ENCODE assay signal across 8 mouse cellular contexts in genomic region chr3:145293207-145293606, GRCm38 (mm10). TPM values are rescaled to one million over a fixed set of nuclear protein-coding genes. Genes with fewer than 3 reads are reported as not detected.
DNase-seq lines count a peak whose midpoint lies in the region; ATAC-seq and TF ChIP-seq lines count a peak whose summit lies in the region.

No protein-coding gene starts in this region.

- 1% methylated on average over 9 of the region's 9 CpGs for WGBS in lung, embryonic 14.5 days
- WGBS in lung, adult 2 months: 2% methylated on average over 9 of the region's 9 CpGs
- WGBS in forebrain, embryonic 10.5 days: 6% methylated on average over 9 of the region's 9 CpGs
- 3% methylated on average over 9 of the region's 9 CpGs for WGBS in hindbrain, postnatal 0 days

- no peak for TF ChIP-seq CTCF in lung, embryonic 14.5 days (IDR thresholded peaks at IDR 0.05; ENCODE audit: low read depth)
- no peak for TF ChIP-seq CTCF in lung, adult 2 months (IDR thresholded peaks at IDR 0.05; ENCODE audit: insufficient read depth, low read length)
- no peak for TF ChIP-seq CTCF in hindbrain, postnatal 0 days (IDR thresholded peaks at IDR 0.05; ENCODE audit: low read depth)

- peaks cover 6% of the 10 kb centered on the region; the same call in 1 of the 2 replicates for H3K4me1 ChIP-seq in lung, embryonic 14.5 days (ENCODE audit: insufficient read depth)
- H3K4me1 ChIP-seq in lung, adult 2 months (ENCODE audit: control insufficient read depth, insufficient read depth, low read length): no peaks in the 10 kb centered on the region
- peaks cover 21% of the 10 kb centered on the region for H3K4me1 ChIP-seq in forebrain, embryonic 10.5 days
- peaks cover 10% of the 10 kb centered on the region; the same call in 1 of the 2 replicates for H3K4me1 ChIP-seq in hindbrain, postnatal 0 days (ENCODE audit: insufficient read depth, low read length)

- peak overlapping the region; percentile 42 for H3K4me3 ChIP-seq in lung, embryonic 14.5 days (ENCODE audit: low read depth, low read length)
- H3K4me3 ChIP-seq in lung, adult 2 months (replicated peaks; ENCODE audit: extremely low read depth, low read depth, low read length): no peak overlapping the region
- H3K4me3 ChIP-seq in forebrain, embryonic 10.5 days: peak overlapping the region; percentile 54
- peak overlapping the region; percentile 36 for H3K4me3 ChIP-seq in hindbrain, postnatal 0 days (ENCODE audit: low read length)

- no peaks in the 10 kb centered on the region for H3K36me3 ChIP-seq in lung, embryonic 14.5 days (ENCODE audit: insufficient read depth)
- no peaks in the 10 kb centered on the region for H3K36me3 ChIP-seq in forebrain, embryonic 10.5 days (replicated peaks)
- H3K36me3 ChIP-seq in hindbrain, postnatal 0 days (ENCODE audit: insufficient read depth, low read length): no peaks in the 10 kb centered on the region

- intact Hi-C loops in left cerebral cortex, postnatal 14 days (cut with DNase I): no loop called here

- peak overlapping the region; percentile 47 for H3K9ac ChIP-seq in lung, embryonic 14.5 days
- H3K9ac ChIP-seq in hindbrain, postnatal 0 days (replicated peaks; ENCODE audit: low read length): 0 out of 2 replicates have a peak overlapping the region, but pooled peaks have one; percentile 17

- H3K27me3 ChIP-seq in lung, embryonic 14.5 days (ENCODE audit: insufficient read depth, low read length): no peaks in the 10 kb centered on the region
- peaks cover 22% of the 10 kb centered on the region for H3K27me3 ChIP-seq in forebrain, embryonic 10.5 days (ENCODE audit: poor library complexity, severe bottlenecking)
- peaks cover 5% of the 10 kb centered on the region; the same call in 1 of the 2 replicates for H3K27me3 ChIP-seq in hindbrain, postnatal 0 days (ENCODE audit: insufficient read depth, low read length)

- peak overlapping the region; percentile 88 for H3K4me2 ChIP-seq in lung, embryonic 14.5 days
- peak overlapping the region; percentile 80 for H3K4me2 ChIP-seq in hindbrain, postnatal 0 days (ENCODE audit: low read depth, low read length)

- peak; percentile 90 for ATAC-seq in lung, embryonic 14.5 days (ENCODE audit: insufficient read depth)
- 0 out of 2 replicates have a peak, but pooled peaks have one; percentile 28 for ATAC-seq in hindbrain, postnatal 0 days

- DNase-seq in lung, embryonic 14.5 days: peak; percentile 92
- no peak for DNase-seq in lung, adult 2 months
- peak; percentile 28 for DNase-seq in forebrain, embryonic 10.5 days (ENCODE audit: extremely low spot score, low spot score)
- DNase-seq in hindbrain, postnatal 0 days (ENCODE audit: low spot score): peak; percentile 25
- peak; percentile 0 for DNase-seq in lung, postnatal 25 days (ENCODE audit: low spot score)
- DNase-seq in T-cell, adult 2 months (ENCODE audit: low spot score): no peak
- no peak for DNase-seq in left cerebral cortex, postnatal 14 days (ENCODE audit: low spot score in 2 of 2)
- no peak for DNase-seq in spleen, postnatal 36 days (ENCODE audit: low spot score in 2 of 2)

- H3K27ac ChIP-seq in lung, embryonic 14.5 days (ENCODE audit: low read depth): peak overlapping the region; percentile 85
- H3K27ac ChIP-seq in forebrain, embryonic 10.5 days: peak overlapping the region; percentile 77
- no peak overlapping the region for H3K27ac ChIP-seq in hindbrain, postnatal 0 days

- no peak for TF ChIP-seq POLR2A in lung, adult 2 months (IDR thresholded peaks at IDR 0.05; ENCODE audit: borderline replicate concordance, extremely low read depth, low read depth, low read length)

- H3K9me3 ChIP-seq in lung, embryonic 14.5 days (ENCODE audit: low read depth, low read length): no peaks in the 10 kb centered on the region
- H3K9me3 ChIP-seq in forebrain, embryonic 10.5 days: no peaks in the 10 kb centered on the region
- H3K9me3 ChIP-seq in hindbrain, postnatal 0 days (ENCODE audit: low read length): no peaks in the 10 kb centered on the region

RNA-seq across cellular contexts. Expression of gene Col24a1, which starts 0.9 kb away (rescaled TPM):
- polyA plus RNA-seq in lung, embryonic 14.5 days (2014; fragmentation: Nextera tagmentation; extraction: Ambion mirVana): 1.5 and 1.7 TPM in 2 replicates
- 0.09 and 0.11 TPM in 2 replicates for polyA plus RNA-seq in lung, adult 2 months (2012; rRNA removed)
- 0.63 and 0.67 TPM in 2 replicates for polyA plus RNA-seq in forebrain, embryonic 10.5 days (2016; fragmentation: Nextera tagmentation; extraction: Ambion mirVana)
- 1.0 and 2.1 TPM in 2 replicates for total RNA-seq in hindbrain, postnatal 0 days (2014; rRNA removed)
- polyA plus RNA-seq in hindbrain, postnatal 0 days (2015; fragmentation: Nextera tagmentation; extraction: Ambion mirVana): 1.4 and 1.8 TPM in 2 replicates
- total RNA-seq in left cerebral cortex, postnatal 14 days (2021): 1 to 10 TPM; 5.3 to 5.5 TPM

Comparison
In these comparisons a context has a peak if more than half of its experiments do, and no peak if none do; other contexts are left out.
1. DNase-seq: peak in lung, embryonic 14.5 days (single experiment), forebrain, embryonic 10.5 days (single experiment), hindbrain, postnatal 0 days (single experiment) and lung, postnatal 25 days (single experiment); none in lung, adult 2 months (single experiment), T-cell, adult 2 months (single experiment), left cerebral cortex, postnatal 14 days (0 of 2) and spleen, postnatal 36 days (0 of 2).